Mouse (Mus musculus): ENCODE measurements around the gene Tapbp.

DNA sequence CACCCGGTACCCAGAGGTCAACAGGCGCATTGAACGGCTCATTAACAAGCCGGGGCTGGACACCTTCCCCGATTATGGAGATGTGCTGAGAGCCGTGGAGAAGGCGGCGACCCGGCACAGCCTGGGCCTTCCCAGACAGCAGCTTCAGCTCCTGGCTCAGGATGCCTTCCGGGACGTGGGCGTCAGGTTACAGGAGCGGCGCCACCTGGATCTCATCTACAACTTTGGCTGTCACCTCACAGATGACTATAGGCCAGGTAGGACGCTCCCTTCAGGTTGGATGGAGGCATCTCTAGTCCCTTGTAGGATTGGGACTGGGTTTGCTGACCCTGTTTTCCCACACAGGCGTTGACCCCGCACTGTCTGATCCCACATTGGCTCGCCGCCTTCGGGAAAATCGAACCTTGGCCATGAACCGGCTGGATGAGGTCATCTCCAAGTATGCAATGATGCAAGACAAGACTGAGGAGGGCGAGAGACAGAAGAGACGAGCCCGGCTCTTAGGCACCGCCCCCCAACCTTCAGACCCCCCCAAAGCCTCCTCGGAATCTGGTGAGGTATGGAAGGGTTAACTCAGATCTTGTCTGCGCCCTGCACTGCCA, 3.8 kb upstream of the Tapbp start:
- TF ChIP-seq CTCF (IDR thresholded peaks at IDR 0.05; ENCODE audit: borderline replicate concordance, insufficient read depth, low read depth, low read length) (no peak), POLR2A (IDR thresholded peaks at IDR 0.05; ENCODE audit: borderline replicate concordance, insufficient read depth, low read length) (no peak)

Data from cerebellum, adult 2 months (tissue).